Mouse (Mus musculus) cortical plate, adult 2 months (tissue): ENCODE measurements around the gene Rnf187.

Source experiments
- CTCF ChIP-seq: fragments of 200-500 bp; IDR thresholded peaks from 2 replicates; pipeline ENCODE4 v1.5.1; 2011; ENCODE audit warnings: mild to moderate bottlenecking, control low read depth, low read length; ENCODE audit not compliant: insufficient read depth; ENCODE audit errors: extremely low read depth
- POLR2A ChIP-seq: fragments of 200-500 bp; IDR thresholded peaks from 2 replicates; pipeline ENCODE4 v1.6.1; 2011; ENCODE audit warnings: mild to moderate bottlenecking, low read length, control low read depth; ENCODE audit not compliant: insufficient read depth; ENCODE audit errors: extremely low read depth

GRCm38 (mm10) chr11:58913776-58914175, 24.9 kb downstream of the Rnf187 start:
- TF ChIP-seq CTCF = no peak
- no peak for TF ChIP-seq POLR2A
